Mouse (Mus musculus) natural killer cell, adult 2 months (primary cell): ENCODE data around the gene Sipa1l2.
A peak's percentile ranks its signal among the peaks of the same experiment; 100 is the strongest.

Experiments used
- DNase-seq, 2 experiments: peaks; one replicate each; pipeline ENCODE4 v3.0.0; 2022; ENCODE audit warnings: low spot score in 2 of 2

Sipa1l2 gene

GRCm38 (mm10) chr8:125580426-125580825 is 10.8 kb upstream of the Sipa1l2 start:
- no peak for DNase-seq

GRCm38 (mm10) chr8:125576127-125576526 is 6.5 kb upstream of the Sipa1l2 start:
- DNase-seq: no peak

- peak in 1 of 2 experiments; percentile 39 for DNase-seq
Observed at GRCm38 (mm10) chr8:125574280-125574679, 4.7 kb upstream of the Sipa1l2 start.

DNA sequence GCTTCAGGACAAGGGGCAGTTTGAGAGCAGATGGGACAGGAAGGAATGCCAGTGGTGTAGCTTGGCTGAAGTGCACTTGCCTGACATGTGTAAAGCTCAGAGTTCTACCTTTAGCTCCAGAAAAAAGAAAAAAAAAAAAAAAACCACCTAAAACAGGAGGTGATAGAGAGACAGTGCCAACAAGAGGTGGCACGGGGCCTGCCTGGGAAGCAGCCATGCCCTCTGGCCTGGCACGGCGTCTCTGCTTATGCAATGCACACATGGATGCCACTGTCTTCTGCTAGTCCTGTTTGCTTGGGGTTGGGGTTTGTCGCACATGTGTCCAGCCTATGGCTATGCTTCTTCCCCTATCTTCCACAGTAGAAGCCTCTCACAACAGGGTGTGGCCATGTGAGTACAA is 2.6 kb upstream of the Sipa1l2 start:
- DNase-seq: no peak

DNA sequence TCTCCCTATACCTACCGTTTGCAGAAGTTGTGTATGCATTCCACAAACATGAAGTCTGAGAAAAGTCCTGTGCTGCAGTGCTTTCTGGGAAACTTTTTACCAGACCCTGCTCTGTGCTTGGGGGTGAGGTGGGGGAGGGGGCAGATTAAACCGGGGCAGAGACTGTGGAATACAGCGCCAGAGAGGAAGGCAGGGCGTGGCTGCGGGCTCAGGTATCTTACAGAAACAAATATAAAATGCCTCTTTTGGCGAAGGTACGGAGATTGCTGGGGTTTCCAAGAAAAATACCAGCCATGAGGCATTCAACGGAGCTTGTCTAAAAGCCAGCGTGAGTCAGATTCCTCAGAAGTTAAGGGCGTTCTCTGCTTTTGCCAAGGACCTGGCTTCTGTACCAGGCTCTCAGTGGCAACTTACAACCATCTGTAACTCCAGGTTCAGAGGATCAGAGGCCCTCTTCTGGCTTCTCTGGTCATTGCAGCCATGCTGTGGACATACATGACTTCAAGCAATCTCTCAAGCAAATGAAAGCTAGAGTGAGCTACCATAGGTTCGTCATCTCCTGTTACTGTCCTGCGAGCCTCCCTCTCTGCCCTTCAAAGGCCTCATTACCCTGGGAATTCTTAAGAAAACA is 1.3 kb upstream of the Sipa1l2 start:
- DNase-seq: peak; percentile 26 to 65

- DNase-seq: no peak
Observed at GRCm38 (mm10) chr8:125570389-125570788, 781 bp upstream of the Sipa1l2 start.

- peak; percentile 31 to 41 for DNase-seq
Observed at GRCm38 (mm10) chr8:125568851-125569532, 616 bp downstream of the Sipa1l2 start.

- peak; percentile 27 to 61 for DNase-seq
Observed at GRCm38 (mm10) chr8:125568421-125568850, 1.2 kb downstream of the Sipa1l2 start.

DNA sequence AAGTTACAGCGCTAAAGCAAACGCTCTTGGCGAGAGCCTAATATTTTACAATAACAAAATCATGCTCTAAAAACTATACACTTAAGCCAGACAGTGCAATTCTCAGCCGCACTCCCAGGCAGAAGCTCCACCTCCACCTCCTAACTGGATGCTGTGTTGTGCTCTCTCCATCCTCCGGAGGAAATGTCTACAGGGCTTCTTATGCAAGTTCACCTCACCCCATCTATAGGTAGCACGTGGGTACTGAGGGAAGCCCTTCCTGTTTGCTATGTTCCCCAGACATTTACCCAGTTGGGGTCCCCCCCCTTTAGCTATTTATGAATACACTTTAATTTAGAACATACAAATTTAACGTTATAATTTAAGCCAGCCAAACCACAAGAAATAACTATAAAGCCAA is 2.0 kb downstream of the Sipa1l2 start:
- DNase-seq: peak in 1 of 2 experiments; percentile 42

DNA sequence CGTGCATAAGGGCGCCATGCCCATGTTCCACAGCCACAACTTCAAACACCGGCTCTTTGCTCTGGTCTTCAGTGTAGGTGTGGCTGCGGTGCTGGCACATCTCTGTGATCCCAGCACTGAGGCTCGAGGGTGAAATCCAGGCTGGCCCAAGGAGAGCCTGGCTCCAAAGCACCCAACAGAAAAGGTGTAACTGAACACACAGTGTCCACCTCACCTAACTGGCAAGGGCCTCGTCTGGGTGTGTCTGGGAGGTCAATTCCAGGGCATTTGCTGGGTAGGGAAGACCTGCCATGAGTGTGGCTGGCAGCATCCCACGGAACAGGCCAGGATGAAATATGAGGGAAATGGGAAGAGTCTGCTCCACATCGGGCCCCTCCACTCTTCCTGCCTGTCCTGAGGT is 6.7 kb downstream of the Sipa1l2 start:
- DNase-seq: no peak

DNA sequence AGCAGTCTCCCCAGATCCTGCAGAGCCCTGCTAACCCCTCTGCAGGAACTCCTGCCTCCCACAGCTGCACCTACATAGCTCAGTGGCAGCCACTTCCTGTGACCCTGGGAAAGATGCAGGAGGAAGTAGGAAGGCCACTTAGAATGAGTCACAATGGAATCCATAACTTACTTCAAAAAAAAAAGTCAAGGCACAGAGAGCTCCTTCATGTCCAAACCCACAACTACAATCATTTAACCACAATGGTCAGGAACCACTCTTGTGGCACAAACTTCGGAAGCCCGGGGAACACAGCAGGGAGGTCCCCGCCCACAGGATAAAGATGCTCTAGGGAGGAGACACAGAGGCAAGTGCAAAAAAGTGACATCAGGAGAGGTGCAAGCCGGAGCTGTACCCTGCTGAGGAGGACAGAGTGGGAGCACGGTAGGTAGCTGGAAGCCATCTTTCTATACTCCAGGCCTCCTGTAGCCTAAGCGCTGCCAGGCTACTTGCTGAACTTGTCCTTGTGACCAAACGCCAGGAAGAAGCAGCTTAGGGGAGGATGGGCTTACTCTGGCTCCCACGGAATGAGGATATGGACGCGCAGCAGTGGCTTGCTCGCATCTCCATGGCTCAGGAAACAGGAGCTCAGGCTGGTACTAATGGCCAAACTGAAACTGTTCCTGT is 8.7 kb downstream of the Sipa1l2 start:
- DNase-seq: peak in 1 of 2 experiments; percentile 25

DNA sequence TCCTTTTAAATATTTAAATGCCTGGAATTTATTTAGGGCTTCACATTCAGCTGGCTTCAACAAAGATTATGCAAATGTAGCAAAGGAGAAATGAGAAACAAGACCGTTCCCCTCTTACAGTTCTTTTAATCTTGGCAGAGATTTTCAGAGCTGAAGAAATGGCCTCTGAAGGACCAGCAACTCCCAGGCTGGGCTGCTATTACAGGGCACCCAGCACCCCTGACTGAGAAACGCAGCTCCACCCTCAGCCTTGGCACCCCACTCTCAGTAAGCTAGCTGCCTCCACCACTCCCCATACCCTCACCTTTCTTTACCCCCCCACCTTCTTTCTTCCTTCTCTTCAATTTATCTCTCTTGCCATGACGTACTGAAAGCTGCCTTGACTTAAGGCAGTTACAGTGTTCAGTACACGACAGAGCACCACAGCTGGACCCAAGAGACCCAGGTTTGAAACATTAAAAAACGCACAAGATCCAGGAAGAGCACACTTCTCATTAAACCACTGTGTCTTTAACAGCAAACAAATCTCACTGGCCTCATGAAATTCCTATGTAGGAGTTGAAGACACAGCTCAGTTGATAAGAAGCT is 10.4 kb downstream of the Sipa1l2 start:
- DNase-seq: no peak

DNA sequence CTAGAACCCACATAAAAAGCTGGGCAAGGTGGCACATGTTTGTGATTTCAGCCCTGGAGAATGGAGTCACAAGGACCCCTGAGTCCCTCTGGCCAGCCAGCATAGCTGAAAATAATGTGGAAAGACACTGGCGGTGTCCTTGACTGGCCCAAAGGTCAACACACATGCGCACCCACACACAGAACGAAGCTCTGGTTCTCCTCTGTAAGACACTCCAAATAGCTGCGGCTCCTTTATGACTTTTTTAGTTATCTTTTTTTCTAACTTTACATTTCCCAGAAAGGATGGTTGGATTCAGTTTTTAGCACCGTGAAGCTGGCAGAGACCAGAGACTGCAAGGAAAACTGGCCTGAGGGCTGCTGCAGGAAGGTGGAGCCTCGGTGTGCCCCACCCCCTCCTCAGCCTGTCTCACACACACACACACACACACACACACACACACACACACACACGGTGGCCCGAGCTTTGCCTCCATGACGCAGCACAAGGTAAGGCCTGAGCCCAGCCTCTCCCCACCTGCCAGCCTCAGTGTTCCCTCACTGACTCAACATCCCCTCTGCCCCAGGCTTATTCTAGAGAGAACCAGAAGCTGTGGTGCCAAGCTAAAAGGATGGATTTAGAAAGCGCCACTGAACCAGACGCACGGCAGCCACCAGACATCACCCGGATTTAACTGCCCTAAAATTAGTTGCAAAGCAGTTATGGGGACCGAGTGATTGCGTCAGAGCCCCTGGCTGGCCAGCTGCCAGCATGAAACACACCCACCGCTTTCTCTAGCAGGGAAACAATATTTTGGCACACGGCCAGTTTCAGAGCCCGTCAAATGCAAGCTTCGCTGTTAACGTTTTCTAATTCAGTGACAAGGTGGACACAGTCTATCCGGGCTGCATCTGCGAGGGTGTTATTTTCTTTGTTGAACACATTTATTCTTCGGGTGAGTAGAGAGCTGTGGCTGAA is 11.2 kb downstream of the Sipa1l2 start:
- DNase-seq: peak; percentile 86 to 92

GRCm38 (mm10) chr8:125557391-125558108 is 12.1 kb downstream of the Sipa1l2 start:
- DNase-seq: no peak

DNA sequence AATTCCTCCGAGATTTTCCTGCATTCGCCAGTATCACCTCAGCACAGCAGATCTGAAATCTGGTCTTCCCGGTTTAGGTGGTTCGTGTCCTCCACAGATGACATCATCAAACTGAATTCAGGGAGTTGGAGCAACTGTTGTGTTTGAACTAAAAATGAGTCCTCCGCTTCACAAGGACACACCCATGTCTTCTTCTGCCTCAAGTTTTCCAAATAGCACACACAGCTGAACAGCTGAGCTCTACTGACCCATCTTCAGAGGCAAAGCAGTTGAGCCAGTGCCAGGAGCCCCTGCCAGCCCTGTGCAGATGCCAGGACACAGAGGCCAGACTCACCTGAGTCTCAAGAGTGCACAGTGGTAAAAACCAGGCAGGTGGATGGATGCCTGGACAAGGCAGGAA is 12.9 kb downstream of the Sipa1l2 start:
- no peak for DNase-seq

DNA sequence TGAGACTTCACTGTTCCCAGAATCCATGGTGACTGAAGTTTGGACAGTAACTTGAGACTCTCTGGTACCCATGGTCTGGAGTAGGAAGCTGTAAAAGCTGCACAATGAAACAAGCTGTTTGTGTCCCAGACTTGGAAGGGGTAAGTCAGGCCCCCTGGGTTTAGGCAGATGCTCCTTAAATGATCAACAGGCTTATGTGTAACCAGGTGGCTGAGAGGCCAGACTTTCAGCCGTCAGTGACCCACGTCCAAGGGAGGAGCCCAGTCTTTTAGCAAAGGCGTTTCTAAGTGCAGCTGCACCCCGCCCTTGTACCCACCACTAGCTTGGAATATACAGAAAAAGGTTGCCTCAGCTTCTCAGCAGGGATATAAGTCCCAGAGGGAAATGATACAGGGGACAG is 19.0 kb downstream of the Sipa1l2 start:
- DNase-seq: no peak

GRCm38 (mm10) chr8:125547296-125547695 is 22.3 kb downstream of the Sipa1l2 start:
- no peak for DNase-seq

- no peak for DNase-seq
Observed at GRCm38 (mm10) chr8:125545866-125546265, 23.7 kb downstream of the Sipa1l2 start.

DNA sequence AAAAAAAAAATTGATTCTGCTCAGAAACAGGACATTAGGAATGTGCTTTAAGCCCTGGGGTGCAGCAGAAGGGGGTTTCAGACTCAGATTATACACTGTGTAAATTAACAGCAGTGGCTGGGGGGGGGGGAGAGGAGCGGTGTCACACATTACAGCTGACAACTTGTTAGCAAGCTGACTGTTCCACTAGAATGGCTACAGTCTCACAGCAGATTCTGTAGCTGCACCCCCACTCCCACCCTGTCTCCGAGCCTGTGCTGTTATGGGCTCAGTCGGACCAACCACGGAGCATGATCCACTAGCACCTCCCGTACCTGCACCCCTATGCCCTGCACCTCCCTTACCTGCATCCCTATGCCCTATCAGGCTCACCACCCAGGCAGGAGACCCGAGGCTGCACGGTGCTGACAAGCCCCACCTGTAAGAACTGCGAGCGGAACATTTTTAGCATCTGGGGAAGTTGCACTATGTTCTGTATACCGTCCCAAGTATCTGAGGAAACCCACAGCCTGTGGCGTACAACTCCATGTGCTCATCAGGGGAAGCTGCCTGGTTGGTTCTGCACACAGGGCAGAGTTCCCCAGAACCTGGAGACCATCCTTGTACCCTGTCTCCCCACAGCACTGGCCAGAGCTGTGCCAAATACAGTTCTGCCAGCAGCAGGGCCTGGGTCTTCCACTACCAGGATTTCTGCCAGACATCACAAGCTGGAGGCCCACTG is 26.6 kb downstream of the Sipa1l2 start:
- DNase-seq: no peak
